In genomic region chr14:32915360-32915759, GRCm38 (mm10) we compare ENCODE assay signal across 17 mouse cellular contexts. TPM values are rescaled to one million over a fixed set of nuclear protein-coding genes. Genes with fewer than 3 reads are reported as not detected.
DNase-seq lines count a peak whose midpoint lies in the region; ATAC-seq and TF ChIP-seq lines count a peak whose summit lies in the region.
"Had no signal": no experiment of that assay in that cellular context is flagged by ENCODE, and none has a peak within 500 bp of the region (broad histone marks: within the 10 kb centered on the region; RNA-seq: fewer than 3 reads in every experiment).

No protein-coding gene starts in this region.

- H3K27ac ChIP-seq in heart, adult 2 months, result peak overlapping the region; percentile 18; the same call in 1 of the 2 replicates
- H3K27ac ChIP-seq in heart, embryonic 12.5 days (ENCODE audit: poor library complexity, severe bottlenecking), result no peak overlapping the region
- H3K27ac ChIP-seq in lung, embryonic 15.5 days, result peak overlapping the region; percentile 59
- peak overlapping the region; percentile 26; the same call in 1 of the 2 replicates for H3K27ac ChIP-seq in kidney, embryonic 16.5 days (ENCODE audit: low read length)
- H3K27ac ChIP-seq in stomach, embryonic 16.5 days (ENCODE audit: low read length), result no peak overlapping the region
- H3K27ac ChIP-seq in hindbrain, embryonic 11.5 days (ENCODE audit: low read depth, low read length), result no peak overlapping the region
- H3K27ac ChIP-seq: embryonic facial prominence, embryonic 15.5 days; forebrain, embryonic 13.5 days; layer of hippocampus, adult 2 months; left cerebral cortex, adult 2 months; limb, embryonic 12.5 days had no signal

- no peak overlapping the region for H3K4me3 ChIP-seq in heart, adult 2 months
- H3K4me3 ChIP-seq in heart, embryonic 12.5 days, result no peak overlapping the region
- no peak overlapping the region for H3K4me3 ChIP-seq in lung, embryonic 15.5 days
- H3K4me3 ChIP-seq in kidney, embryonic 16.5 days (ENCODE audit: low read length), result no peak overlapping the region
- no peak overlapping the region for H3K4me3 ChIP-seq in stomach, embryonic 16.5 days (replicated peaks; ENCODE audit: low read length)
- H3K4me3 ChIP-seq in hindbrain, embryonic 11.5 days (ENCODE audit: low read depth, low read length), result no peak overlapping the region
- H3K4me3 ChIP-seq: embryonic facial prominence, embryonic 15.5 days; forebrain, embryonic 13.5 days; layer of hippocampus, adult 2 months; left cerebral cortex, adult 2 months; limb, embryonic 12.5 days had no signal

- no peaks in the 10 kb centered on the region for H3K36me3 ChIP-seq in heart, adult 2 months (ENCODE audit: control insufficient read depth, insufficient read depth, low read length)
- no peaks in the 10 kb centered on the region for H3K36me3 ChIP-seq in heart, embryonic 12.5 days
- H3K36me3 ChIP-seq in lung, embryonic 15.5 days, result no peaks in the 10 kb centered on the region
- no peaks in the 10 kb centered on the region for H3K36me3 ChIP-seq in kidney, embryonic 16.5 days (ENCODE audit: insufficient read depth, low read length)
- H3K36me3 ChIP-seq in stomach, embryonic 16.5 days (ENCODE audit: control insufficient read depth, insufficient read depth, low read length), result no peaks in the 10 kb centered on the region
- no peaks in the 10 kb centered on the region for H3K36me3 ChIP-seq in hindbrain, embryonic 11.5 days (ENCODE audit: control insufficient read depth, insufficient read depth, low read length)
- H3K36me3 ChIP-seq: embryonic facial prominence, embryonic 15.5 days; limb, embryonic 12.5 days had no signal

- no peak overlapping the region for H3K4me2 ChIP-seq in heart, embryonic 12.5 days
- H3K4me2 ChIP-seq in lung, embryonic 15.5 days, result no peak overlapping the region
- no peak overlapping the region for H3K4me2 ChIP-seq in kidney, embryonic 16.5 days (replicated peaks; ENCODE audit: low read depth, low read length)
- H3K4me2 ChIP-seq in stomach, embryonic 16.5 days (ENCODE audit: low read depth, low read length), result no peak overlapping the region
- no peak overlapping the region for H3K4me2 ChIP-seq in hindbrain, embryonic 11.5 days (replicated peaks; ENCODE audit: low read depth, low read length)
- H3K4me2 ChIP-seq: embryonic facial prominence, embryonic 15.5 days; forebrain, embryonic 13.5 days; limb, embryonic 12.5 days had no signal

- H3K79me2 ChIP-seq in heart, adult 2 months (replicated peaks; ENCODE audit: control insufficient read depth, insufficient read depth, low read length), result no peaks in the 10 kb centered on the region

- 64% methylated on average over 2 of the region's 2 CpGs for WGBS in heart, adult 2 months
- WGBS in heart, embryonic 12.5 days, result 72% methylated on average over 2 of the region's 2 CpGs
- 15% methylated on average over 2 of the region's 2 CpGs for WGBS in lung, embryonic 15.5 days
- WGBS in kidney, embryonic 16.5 days, result 54% methylated on average over 2 of the region's 2 CpGs
- WGBS in stomach, embryonic 16.5 days, result 39% methylated on average over 2 of the region's 2 CpGs
- 59% methylated on average over 2 of the region's 2 CpGs for WGBS in hindbrain, embryonic 11.5 days

- intact Hi-C loops in heart, adult 2 months (cut with DNase I), result no loop called here

- no peak for TF ChIP-seq CTCF in heart, adult 2 months (IDR thresholded peaks at IDR 0.05)

- no peak for TF ChIP-seq POLR2A in heart, adult 2 months (IDR thresholded peaks at IDR 0.05; ENCODE audit: insufficient read depth, low read depth, low read length)

- H3K9ac ChIP-seq in heart, adult 2 months (ENCODE audit: low read depth, low read length), result no peak overlapping the region
- H3K9ac ChIP-seq in heart, embryonic 12.5 days, result no peak overlapping the region
- H3K9ac ChIP-seq in lung, embryonic 15.5 days, result no peak overlapping the region
- H3K9ac ChIP-seq in kidney, embryonic 16.5 days (replicated peaks; ENCODE audit: low read length), result no peak overlapping the region
- no peak overlapping the region for H3K9ac ChIP-seq in stomach, embryonic 16.5 days (ENCODE audit: low read length)
- no peak overlapping the region for H3K9ac ChIP-seq in hindbrain, embryonic 11.5 days (ENCODE audit: low read depth, low read length)
- H3K9ac ChIP-seq: embryonic facial prominence, embryonic 15.5 days; forebrain, embryonic 13.5 days; limb, embryonic 12.5 days had no signal

- H3K27me3 ChIP-seq in heart, adult 2 months (ENCODE audit: control insufficient read depth, insufficient read depth, low read length), result no peaks in the 10 kb centered on the region
- H3K27me3 ChIP-seq in heart, embryonic 12.5 days (replicated peaks), result no peaks in the 10 kb centered on the region
- no peaks in the 10 kb centered on the region for H3K27me3 ChIP-seq in lung, embryonic 15.5 days
- no peaks in the 10 kb centered on the region for H3K27me3 ChIP-seq in kidney, embryonic 16.5 days (ENCODE audit: insufficient read depth, low read length)
- H3K27me3 ChIP-seq in stomach, embryonic 16.5 days (ENCODE audit: control insufficient read depth, insufficient read depth, low read length), result no peaks in the 10 kb centered on the region
- no peaks in the 10 kb centered on the region for H3K27me3 ChIP-seq in hindbrain, embryonic 11.5 days (ENCODE audit: control insufficient read depth, insufficient read depth, low read length)
- H3K27me3 ChIP-seq: embryonic facial prominence, embryonic 15.5 days; limb, embryonic 12.5 days had no signal

- H3K9me3 ChIP-seq in heart, embryonic 12.5 days (replicated peaks), result no peaks in the 10 kb centered on the region
- no peaks in the 10 kb centered on the region for H3K9me3 ChIP-seq in lung, embryonic 15.5 days
- H3K9me3 ChIP-seq in kidney, embryonic 16.5 days (ENCODE audit: low read length), result no peaks in the 10 kb centered on the region
- no peaks in the 10 kb centered on the region for H3K9me3 ChIP-seq in stomach, embryonic 16.5 days (replicated peaks; ENCODE audit: control insufficient read depth, low read length)
- no peaks in the 10 kb centered on the region for H3K9me3 ChIP-seq in hindbrain, embryonic 11.5 days (ENCODE audit: control insufficient read depth, low read length)
- H3K9me3 ChIP-seq: embryonic facial prominence, embryonic 15.5 days; forebrain, embryonic 13.5 days; limb, embryonic 12.5 days had no signal

- no peak for ATAC-seq in heart, embryonic 12.5 days (ENCODE audit: insufficient number of reproducible peaks, low FRiP score)
- peak; percentile 79; the same call in 1 of the 2 replicates for ATAC-seq in lung, embryonic 15.5 days (ENCODE audit: borderline replicate concordance, extremely low read depth, low FRiP score, low TSS enrichment)
- peak; percentile 57; the same call in 1 of the 2 replicates for ATAC-seq in kidney, embryonic 16.5 days (ENCODE audit: low FRiP score, low TSS enrichment)
- ATAC-seq in stomach, embryonic 16.5 days (ENCODE audit: insufficient read depth, low FRiP score), result peak; percentile 47; the same call in 1 of the 2 replicates
- no peak for ATAC-seq in hindbrain, embryonic 11.5 days (ENCODE audit: low FRiP score)
- no peak for ATAC-seq in erythroblast, adult 5-6 weeks (replicated peaks; ENCODE audit: low FRiP score, poor library complexity, severe bottlenecking)
- ATAC-seq: forebrain, embryonic 13.5 days; midbrain, embryonic 16.5 days had no signal

- no peaks in the 10 kb centered on the region for H3K4me1 ChIP-seq in heart, adult 2 months (ENCODE audit: control insufficient read depth, insufficient read depth, low read length)
- H3K4me1 ChIP-seq in heart, embryonic 12.5 days (replicated peaks), result no peaks in the 10 kb centered on the region
- H3K4me1 ChIP-seq in lung, embryonic 15.5 days, result peaks cover 21% of the 10 kb centered on the region; the same call in 1 of the 2 replicates
- H3K4me1 ChIP-seq in kidney, embryonic 16.5 days (ENCODE audit: insufficient read depth, low read length), result no peaks in the 10 kb centered on the region
- no peaks in the 10 kb centered on the region for H3K4me1 ChIP-seq in stomach, embryonic 16.5 days (ENCODE audit: control insufficient read depth, insufficient read depth, low read length)
- no peaks in the 10 kb centered on the region for H3K4me1 ChIP-seq in hindbrain, embryonic 11.5 days (replicated peaks; ENCODE audit: control insufficient read depth, insufficient read depth, low read length)
- H3K4me1 ChIP-seq: embryonic facial prominence, embryonic 15.5 days; forebrain, embryonic 13.5 days; limb, embryonic 12.5 days had no signal

- no peak for DNase-seq in heart, adult 2 months
- DNase-seq in lung, postnatal 4 days, result no peak
- DNase-seq in hindbrain, embryonic 11.5 days (ENCODE audit: low spot score), result no peak
- DNase-seq: B cell, adult 2 months; cerebellum, adult 2 months; right cerebral cortex, postnatal 14 days had no signal

- no peak for TF ChIP-seq EP300 in heart, adult 2 months (IDR thresholded peaks at IDR 0.05; ENCODE audit: insufficient read depth, low read depth, low read length)

RNA-seq across cellular contexts. Expression of gene Vstm4, which starts 58.8 kb away (rescaled TPM):
- total RNA-seq in heart, adult 2 months (2021), result 10 to 100 TPM in 1 of 2 experiments, 1 to 10 TPM in 1; 9.2 to 11.7 TPM
- 6.6 and 12.6 TPM in 2 replicates for polyA plus RNA-seq in heart, adult 2 months (2012; rRNA removed)
- 14.7 and 15.1 TPM in 2 replicates for polyA plus RNA-seq in heart, embryonic 12.5 days (2016; fragmentation: Nextera tagmentation; extraction: Ambion mirVana)
- 60.1 and 62.8 TPM in 2 replicates for polyA plus RNA-seq in lung, embryonic 15.5 days (2015; fragmentation: Nextera tagmentation; extraction: Ambion mirVana)
- 45.7 and 51.8 TPM in 2 replicates for polyA plus RNA-seq in kidney, embryonic 16.5 days (2015; fragmentation: Nextera tagmentation; extraction: Ambion mirVana)
- polyA plus RNA-seq in stomach, embryonic 16.5 days (2015; fragmentation: Nextera tagmentation; extraction: Ambion mirVana), result 38.5 and 38.6 TPM in 2 replicates
- 3.3 and 4.3 TPM in 2 replicates for polyA plus RNA-seq in hindbrain, embryonic 11.5 days (2014; fragmentation: Nextera tagmentation; extraction: Ambion mirVana)
- not detected in 2 replicates for total RNA-seq in erythroblast, adult 5-6 weeks (2015; ENCODE audit: low replicate concordance)
- 0.09 and 0.56 TPM in 2 replicates for total RNA-seq in erythroblast, adult 5-6 weeks (2017; ENCODE audit: low replicate concordance)

Comparison
In these comparisons a context has a peak if more than half of its experiments do, and no peak if none do; other contexts are left out.
1. H3K27ac ChIP-seq: peak in heart, adult 2 months (single experiment), lung, embryonic 15.5 days (single experiment) and kidney, embryonic 16.5 days (single experiment); none in heart, embryonic 12.5 days (single experiment), stomach, embryonic 16.5 days (single experiment) and hindbrain, embryonic 11.5 days (single experiment).
2. ATAC-seq: peak in lung, embryonic 15.5 days (single experiment), kidney, embryonic 16.5 days (single experiment) and stomach, embryonic 16.5 days (single experiment); none in heart, embryonic 12.5 days (single experiment), hindbrain, embryonic 11.5 days (single experiment) and erythroblast, adult 5-6 weeks (single experiment).